Mouse (Mus musculus): ENCODE results near the gene Ccdc93. TPM values are rescaled to one million over a fixed set of nuclear protein-coding genes. Genes with fewer than 3 reads are reported as not detected.
A peak's percentile ranks its signal among the peaks of the same experiment; 100 is the strongest.

Ccdc93 gene
- polyA plus RNA-seq, 1 experiment from 2014 or later = 11.0 TPM

DNA sequence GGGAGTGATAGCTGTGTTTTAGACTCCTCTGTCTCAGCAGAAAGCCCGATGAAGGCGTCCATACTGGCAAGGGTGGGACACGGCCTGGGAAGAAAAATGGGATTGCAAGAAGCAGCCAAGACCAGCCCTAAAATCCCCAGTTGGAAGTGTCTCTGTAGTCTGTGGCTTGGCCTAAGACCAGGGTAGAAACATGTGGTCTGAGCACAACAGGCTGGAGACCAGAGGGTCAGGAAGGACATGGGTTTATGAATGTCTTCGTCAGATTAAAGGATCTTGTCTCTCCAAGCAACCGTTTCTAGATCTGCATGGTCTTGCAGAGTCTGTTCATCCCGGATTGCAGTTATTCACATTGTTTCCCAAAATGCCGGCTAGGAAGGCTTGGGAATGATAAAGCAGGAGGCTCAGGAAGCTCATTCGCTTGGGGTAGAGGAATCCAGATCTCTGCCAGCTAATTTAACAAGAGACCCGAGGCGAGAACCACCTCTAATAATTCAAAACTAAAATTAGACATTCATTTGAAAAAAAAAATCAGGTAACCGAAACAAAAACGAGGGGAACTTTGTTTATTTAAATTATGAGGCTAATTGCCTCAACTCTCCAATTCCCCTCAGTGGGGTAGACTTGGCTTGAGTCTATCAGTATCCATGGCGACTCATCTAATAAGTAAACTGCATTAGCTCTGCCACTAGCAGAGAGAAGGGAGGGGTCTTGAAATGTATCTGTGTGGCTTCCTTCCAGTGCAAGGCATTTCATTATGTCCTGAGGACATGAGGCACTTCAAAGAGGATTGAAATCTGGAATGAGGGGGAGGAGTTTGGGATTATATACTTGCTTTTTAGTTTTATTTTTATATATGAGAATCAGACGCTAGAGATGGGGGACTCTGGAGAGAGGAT is 31.6 kb upstream of the Ccdc93 start:
- Histone ChIP-seq H3K27ac (no peak overlapping the region), H3K9me3 (no peaks in the 10 kb centered on the region), H3K4me3 (no peak overlapping the region), H3K36me3 (no peaks in the 10 kb centered on the region), H3K27me3 (ENCODE audit: insufficient read depth, poor library complexity, severe bottlenecking) (no peaks in the 10 kb centered on the region), H3K4me1 (replicated peaks) (no peaks in the 10 kb centered on the region)
- WGBS = 82% methylated on average over 14 of the region's 14 CpGs
- no peak for DNase-seq (ENCODE audit: low spot score)

DNA sequence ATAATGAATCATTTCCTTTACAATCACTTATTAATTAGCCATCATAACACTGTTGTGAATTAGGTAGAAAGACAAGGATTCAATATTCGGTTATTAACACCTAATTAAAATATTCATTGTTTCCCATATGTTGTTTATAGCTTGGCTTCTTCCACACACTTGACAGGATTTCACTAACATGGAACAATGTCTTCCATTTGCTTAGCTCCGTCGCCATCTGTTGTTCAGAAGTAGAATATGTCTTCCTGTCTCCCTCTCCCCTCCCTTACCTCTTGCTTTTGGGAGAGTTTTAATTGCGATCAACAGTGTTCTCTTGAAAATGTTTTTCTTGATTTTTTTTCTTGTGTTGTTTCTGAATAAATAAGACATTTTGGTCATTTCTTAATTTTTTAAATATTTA is 30.6 kb upstream of the Ccdc93 start:
- no peaks in the 10 kb centered on the region for H3K4me1 ChIP-seq (replicated peaks)
- no peaks in the 10 kb centered on the region for H3K9me3 ChIP-seq
- H3K27ac ChIP-seq = no peak overlapping the region
- 41% methylated on average over 4 of the region's 4 CpGs for WGBS
- no peak overlapping the region for H3K4me3 ChIP-seq
- no peak for DNase-seq (ENCODE audit: low spot score)
- H3K27me3 ChIP-seq (ENCODE audit: insufficient read depth, poor library complexity, severe bottlenecking) = no peaks in the 10 kb centered on the region
- no peaks in the 10 kb centered on the region for H3K36me3 ChIP-seq

DNA sequence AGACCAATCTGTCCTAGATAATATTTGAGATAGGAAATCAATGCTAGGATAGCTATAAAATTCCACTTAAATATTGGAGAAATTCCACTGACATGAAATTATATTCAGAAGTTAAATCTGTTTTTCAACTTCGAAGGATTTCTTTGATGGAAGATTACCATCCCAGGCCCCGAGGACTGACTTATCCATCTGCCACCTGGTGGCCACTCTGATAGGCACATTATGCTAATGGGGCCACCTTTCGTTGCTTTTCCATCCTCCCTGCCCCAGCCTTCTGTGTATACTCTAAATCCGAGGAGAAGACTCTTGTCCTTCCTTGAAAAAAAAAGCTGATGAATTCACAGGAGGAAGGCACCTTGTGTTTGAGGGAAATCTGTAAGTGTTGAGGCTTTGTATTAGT is 11.8 kb upstream of the Ccdc93 start:
- H3K36me3 ChIP-seq = no peaks in the 10 kb centered on the region
- no peaks in the 10 kb centered on the region for H3K4me1 ChIP-seq (replicated peaks)
- H3K4me3 ChIP-seq = no peak overlapping the region
- H3K27me3 ChIP-seq (ENCODE audit: insufficient read depth, poor library complexity, severe bottlenecking) = no peaks in the 10 kb centered on the region
- no peak overlapping the region for H3K27ac ChIP-seq
- peak; percentile 16 for DNase-seq (ENCODE audit: low spot score)
- WGBS = 45% methylated on average over 4 of the region's 4 CpGs
- H3K9me3 ChIP-seq = no peaks in the 10 kb centered on the region

GRCm38 (mm10) chr1:121419569-121420265 is 11.1 kb upstream of the Ccdc93 start:
- WGBS = 84% methylated on average over 12 of the region's 12 CpGs
- Histone ChIP-seq H3K27ac (no peak overlapping the region), H3K27me3 (ENCODE audit: insufficient read depth, poor library complexity, severe bottlenecking) (no peaks in the 10 kb centered on the region)

GRCm38 (mm10) chr1:121430183-121430937 is 489 bp upstream of the Ccdc93 start:
- no peak overlapping the region for H3K27ac ChIP-seq
- H3K36me3 ChIP-seq = no peaks in the 10 kb centered on the region
- H3K4me1 ChIP-seq (replicated peaks) = peaks cover 17% of the 10 kb centered on the region
- H3K27me3 ChIP-seq (ENCODE audit: insufficient read depth, poor library complexity, severe bottlenecking) = no peaks in the 10 kb centered on the region
- DNase-seq (ENCODE audit: low spot score) = no peak
- 23% methylated on average over 6 of the region's 6 CpGs for WGBS
- no peaks in the 10 kb centered on the region for H3K9me3 ChIP-seq
- H3K4me3 ChIP-seq = peak overlapping the region; percentile 88

More at GRCm38 (mm10) chr1:121419569-121420265, 11.1 kb upstream of the Ccdc93 start:
- Histone ChIP-seq H3K4me1 (replicated peaks) (no peaks in the 10 kb centered on the region), H3K4me3 (no peak overlapping the region), H3K9me3 (no peaks in the 10 kb centered on the region), H3K36me3 (no peaks in the 10 kb centered on the region)
- DNase-seq (ENCODE audit: low spot score) = no peak

DNA sequence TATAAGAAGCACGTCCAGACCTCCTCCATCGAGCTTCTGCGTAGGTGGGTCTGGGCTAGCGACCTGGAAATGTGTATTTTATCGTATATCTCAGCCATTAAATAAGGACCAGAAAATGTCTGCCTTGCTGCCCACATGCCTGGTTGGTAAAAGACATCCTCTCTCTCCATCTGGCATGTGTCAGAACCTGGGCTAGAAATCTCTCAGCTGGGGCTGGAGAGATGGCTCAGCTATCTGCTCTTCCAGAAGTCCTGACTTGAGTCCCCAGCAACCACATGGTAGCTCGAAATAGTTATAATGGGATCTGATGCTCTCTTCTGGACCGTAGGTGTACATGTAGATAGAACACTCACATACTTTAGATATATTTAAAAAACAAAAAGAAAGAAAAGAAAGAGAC is 5.1 kb downstream of the Ccdc93 start:
- WGBS = 93% methylated on average over 7 of the region's 7 CpGs
- H3K4me3 ChIP-seq = no peak overlapping the region
- DNase-seq (ENCODE audit: low spot score) = no peak
- H3K4me1 ChIP-seq (replicated peaks) = peaks cover 11% of the 10 kb centered on the region
- no peaks in the 10 kb centered on the region for H3K9me3 ChIP-seq
- peaks cover 32% of the 10 kb centered on the region for H3K36me3 ChIP-seq
- no peak overlapping the region for H3K27ac ChIP-seq
- H3K27me3 ChIP-seq (ENCODE audit: insufficient read depth, poor library complexity, severe bottlenecking) = no peaks in the 10 kb centered on the region

- no peaks in the 10 kb centered on the region for H3K4me1 ChIP-seq (replicated peaks)
- DNase-seq (ENCODE audit: low spot score) = peak; percentile 68
- no peak overlapping the region for H3K27ac ChIP-seq
- 66% methylated on average over 13 of the region's 13 CpGs for WGBS
- H3K4me3 ChIP-seq = no peak overlapping the region
- peaks cover 68% of the 10 kb centered on the region for H3K36me3 ChIP-seq
- no peaks in the 10 kb centered on the region for H3K9me3 ChIP-seq
- H3K27me3 ChIP-seq (ENCODE audit: insufficient read depth, poor library complexity, severe bottlenecking) = no peaks in the 10 kb centered on the region
Observed at GRCm38 (mm10) chr1:121440535-121441381, 9.9 kb downstream of the Ccdc93 start.

DNA sequence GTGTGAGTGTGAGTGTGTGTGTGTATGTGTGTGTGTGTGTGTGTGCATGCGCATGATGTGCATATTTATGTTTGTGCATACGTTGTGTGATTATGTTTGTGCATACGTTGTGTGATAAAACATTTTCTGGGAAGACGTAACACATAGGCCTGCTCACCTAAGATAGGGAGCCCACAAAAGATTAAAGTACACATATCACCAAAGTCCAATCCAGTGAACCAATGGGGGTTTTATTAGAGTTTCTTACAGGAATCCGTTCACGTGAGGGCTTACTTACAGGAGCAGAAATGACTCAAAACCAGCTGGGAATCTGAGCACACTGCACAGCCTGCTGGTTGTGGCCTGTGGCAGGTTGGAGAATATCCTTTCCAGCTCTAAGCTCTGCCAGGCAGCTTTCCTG is 13.3 kb downstream of the Ccdc93 start:
- H3K27me3 ChIP-seq (ENCODE audit: insufficient read depth, poor library complexity, severe bottlenecking) = no peaks in the 10 kb centered on the region
- DNase-seq (ENCODE audit: low spot score) = no peak
- 93% methylated on average over 6 of the region's 6 CpGs for WGBS
- H3K4me3 ChIP-seq = no peak overlapping the region
- H3K36me3 ChIP-seq = peaks cover 78% of the 10 kb centered on the region
- no peaks in the 10 kb centered on the region for H3K9me3 ChIP-seq
- H3K4me1 ChIP-seq (replicated peaks) = no peaks in the 10 kb centered on the region
- no peak overlapping the region for H3K27ac ChIP-seq

- 92% methylated on average over 10 of the region's 10 CpGs for WGBS
- H3K36me3 ChIP-seq = peaks cover 78% of the 10 kb centered on the region
Observed at GRCm38 (mm10) chr1:121447216-121447615, 16.4 kb downstream of the Ccdc93 start.

DNA sequence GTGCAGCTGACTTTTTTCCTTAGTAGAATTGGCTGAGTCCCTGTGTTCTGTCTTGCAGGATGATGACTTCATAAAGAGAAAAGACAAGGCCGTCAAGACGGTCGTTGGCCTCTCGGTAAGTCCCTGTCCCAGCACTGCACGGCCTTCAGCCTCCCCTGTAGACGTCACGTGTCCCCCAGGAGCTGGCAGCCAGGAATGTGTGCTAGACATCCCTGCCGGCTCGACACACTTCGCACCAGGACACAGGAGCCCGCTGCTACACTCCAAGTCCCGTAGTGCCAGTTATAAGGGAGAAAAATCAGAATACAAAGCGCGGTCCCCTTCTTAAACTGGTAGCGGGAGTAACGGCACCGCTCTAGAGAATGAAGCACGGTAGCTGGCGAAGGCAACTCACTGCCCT is 17.3 kb downstream of the Ccdc93 start:
- no peak for DNase-seq (ENCODE audit: low spot score)
- H3K4me1 ChIP-seq (replicated peaks) = peaks cover 5% of the 10 kb centered on the region; the same call in 1 of the 2 replicates
- H3K9me3 ChIP-seq = no peaks in the 10 kb centered on the region
- peaks cover 72% of the 10 kb centered on the region for H3K36me3 ChIP-seq
- 94% methylated on average over 19 of the region's 19 CpGs for WGBS
- H3K27ac ChIP-seq = no peak overlapping the region
- H3K4me3 ChIP-seq = no peak overlapping the region
- H3K27me3 ChIP-seq (ENCODE audit: insufficient read depth, poor library complexity, severe bottlenecking) = no peaks in the 10 kb centered on the region

More at GRCm38 (mm10) chr1:121447216-121447615, 16.4 kb downstream of the Ccdc93 start:
- no peaks in the 10 kb centered on the region for H3K27me3 ChIP-seq (ENCODE audit: insufficient read depth, poor library complexity, severe bottlenecking)
- H3K27ac ChIP-seq = no peak overlapping the region
- H3K4me3 ChIP-seq = no peak overlapping the region
- 0 out of 2 replicates have a peak, but pooled peaks cover under 1% of the 10 kb centered on the region for H3K4me1 ChIP-seq (replicated peaks)
- H3K9me3 ChIP-seq = no peaks in the 10 kb centered on the region
- DNase-seq (ENCODE audit: low spot score) = no peak

GRCm38 (mm10) chr1:121451009-121451408 is 20.2 kb downstream of the Ccdc93 start:
- Histone ChIP-seq H3K4me1 (replicated peaks) (peaks cover 9% of the 10 kb centered on the region; the same call in 1 of the 2 replicates), H3K9me3 (no peaks in the 10 kb centered on the region), H3K4me3 (no peak overlapping the region), H3K27ac (no peak overlapping the region), H3K27me3 (ENCODE audit: insufficient read depth, poor library complexity, severe bottlenecking) (no peaks in the 10 kb centered on the region), H3K36me3 (peaks cover 48% of the 10 kb centered on the region)
- WGBS = 91% methylated on average over 7 of the region's 7 CpGs
- no peak for DNase-seq (ENCODE audit: low spot score)

GRCm38 (mm10) chr1:121452498-121452897 is 21.6 kb downstream of the Ccdc93 start:
- no peaks in the 10 kb centered on the region for H3K9me3 ChIP-seq
- H3K4me1 ChIP-seq (replicated peaks) = peaks cover 9% of the 10 kb centered on the region; the same call in 1 of the 2 replicates
- no peak for DNase-seq (ENCODE audit: low spot score)
- H3K4me3 ChIP-seq = no peak overlapping the region
- peaks cover 40% of the 10 kb centered on the region for H3K36me3 ChIP-seq
- H3K27ac ChIP-seq = no peak overlapping the region
- H3K27me3 ChIP-seq (ENCODE audit: insufficient read depth, poor library complexity, severe bottlenecking) = no peaks in the 10 kb centered on the region
- WGBS = 75% methylated on average over 6 of the region's 6 CpGs

Measured in hindbrain, embryonic 10.5 days (tissue).